Mouse (Mus musculus) small intestine, adult 2 months (tissue): ENCODE results near the gene Coq4.

Experiments
- CTCF ChIP-seq: fragments of 200-500 bp; IDR thresholded peaks from 2 replicates; pipeline ENCODE4 v1.5.1; 2012; ENCODE audit warnings: low read depth, mild to moderate bottlenecking, control low read depth, inconsistent platforms, low read length, moderate library complexity, mixed read lengths; ENCODE audit not compliant: insufficient replicate concordance, insufficient read length; ENCODE audit errors: extremely low read depth
- POLR2A ChIP-seq: fragments of 200-500 bp; IDR thresholded peaks from 2 replicates; pipeline ENCODE4 v1.6.1; 2012; ENCODE audit warnings: low read depth, mild to moderate bottlenecking, control low read depth, inconsistent platforms, low read length, moderate library complexity

DNA sequence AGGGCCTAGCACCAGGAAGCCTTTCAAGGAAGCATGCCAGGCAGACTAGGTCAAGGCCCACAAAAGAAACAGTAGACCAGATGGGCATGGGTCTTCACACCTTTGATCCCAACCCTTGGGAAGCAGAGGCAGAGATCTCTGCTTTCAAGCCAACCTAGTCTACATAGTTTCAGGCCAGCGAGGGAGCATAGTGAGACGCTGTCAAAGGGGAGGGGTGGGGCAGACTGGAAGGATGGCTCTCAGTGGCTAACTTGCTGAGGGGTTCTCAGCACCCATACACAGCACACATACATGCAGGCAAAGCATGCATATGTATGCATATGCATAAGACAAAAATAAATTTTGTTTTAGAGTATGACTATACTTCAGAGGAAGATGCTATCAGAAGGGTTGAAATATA is 32.1 kb downstream of the Coq4 start:
- TF ChIP-seq CTCF (no peak), POLR2A (no peak)
